Mouse (Mus musculus) left cerebral cortex, adult 6 months (tissue): ENCODE measurements around the gene Smad6. TPM values are rescaled to one million over a fixed set of nuclear protein-coding genes. Genes with fewer than 3 reads are reported as not detected.

Experiments
- long read RNA-seq, 2 experiments: library from polyadenylated mRNA; unstranded; transcript quantifications; one replicate each; pipeline ENCODE4 v2.0.0; 2019 to 2020
- polyA plus RNA-seq: library from polyadenylated mRNA; unstranded; fragments of <200 nt; fragmentation: Nextera tagmentation; gene quantifications from 2 replicates; pipeline ENCODE4 v1.2.3, GENCODE M21; 2021

Gene Smad6
- 0.36 and 0.38 TPM in 2 replicates for polyA plus RNA-seq
- long read RNA-seq, experiment 1: 0 reads
- long read RNA-seq, experiment 2, partial matches to known transcripts: 1 of 1 reads
- long read RNA-seq, experiment 2, other reads (novel, unspliced or antisense): 0 of 1 reads

GRCm38 (mm10) chr9:64021853-64022561, at the start of gene Smad6:
Gene Smad6 (minus strand): TSS chr9:64022059.

Other genes with a start within 250 kb of the Smad6 start
- gene Lctl, start 95.1 kb upstream of the Smad6 start, polyA plus RNA-seq: 0.18 TPM in 2 replicates
- gene Zwilch, start 151.0 kb upstream of the Smad6 start, polyA plus RNA-seq: 0.97 and 1.6 TPM in 2 replicates
- 912 and 916 TPM in 2 replicates for gene Rpl4, start 151.3 kb upstream of the Smad6 start, polyA plus RNA-seq
- 30.7 and 32.9 TPM in 2 replicates for gene Snapc5, start 157.2 kb upstream of the Smad6 start, polyA plus RNA-seq
- gene Uchl4, start 213.1 kb upstream of the Smad6 start, polyA plus RNA-seq: 2.5 and 2.6 TPM in 2 replicates
- 204 and 260 TPM in 2 replicates for gene Map2k1, start 231.6 kb upstream of the Smad6 start, polyA plus RNA-seq